Mouse (Mus musculus) c-Kit-positive CD71-positive TER-119-positive erythroid progenitor cells, embryonic 14.5 days (primary cell): ENCODE data around the gene Cnp.
"Not testable (repeated sequence)": the region's sequence is repeated elsewhere in the genome, so short reads cannot be mapped to it uniquely, and the experiment has no call there.

Experiments used
- DNase-seq: peaks from one replicate; pipeline ENCODE4 v3.0.0-alpha.2; 2013; ENCODE audit warnings: low spot score

The Cnp gene

GRCm38 (mm10) chr11:100592346-100593046, 17.8 kb downstream of the Cnp start:
- no peak for DNase-seq

GRCm38 (mm10) chr11:100594608-100595007, 19.9 kb downstream of the Cnp start:
- DNase-seq: no peak

- DNase-seq: no peak
Observed at GRCm38 (mm10) chr11:100595533-100595932, 20.8 kb downstream of the Cnp start.

- no peak for DNase-seq
Observed at GRCm38 (mm10) chr11:100598074-100598473, 23.4 kb downstream of the Cnp start.

GRCm38 (mm10) chr11:100601372-100601771, 26.7 kb downstream of the Cnp start:
- no peak for DNase-seq

- DNase-seq: no peak
Observed at GRCm38 (mm10) chr11:100603155-100603554, 28.5 kb downstream of the Cnp start.

- no peak for DNase-seq
Observed at GRCm38 (mm10) chr11:100603813-100604212, 29.1 kb downstream of the Cnp start.

- DNase-seq: no peak
Observed at GRCm38 (mm10) chr11:100604321-100605005, 29.8 kb downstream of the Cnp start.

- no peak for DNase-seq
Observed at GRCm38 (mm10) chr11:100605451-100605850, 30.7 kb downstream of the Cnp start.

GRCm38 (mm10) chr11:100607121-100607520, 32.4 kb downstream of the Cnp start:
- DNase-seq: no peak

- no peak for DNase-seq
Observed at GRCm38 (mm10) chr11:100608796-100609195, 34.1 kb downstream of the Cnp start.

- no peak for DNase-seq
Observed at GRCm38 (mm10) chr11:100609355-100609996, 34.8 kb downstream of the Cnp start.

GRCm38 (mm10) chr11:100609997-100610680, 35.4 kb downstream of the Cnp start:
- no peak for DNase-seq

- no peak for DNase-seq
Observed at GRCm38 (mm10) chr11:100611627-100612026, 36.9 kb downstream of the Cnp start.

GRCm38 (mm10) chr11:100613241-100613640, 38.5 kb downstream of the Cnp start:
- no peak for DNase-seq

- DNase-seq: no peak
Observed at GRCm38 (mm10) chr11:100616332-100616731, 41.6 kb downstream of the Cnp start.

GRCm38 (mm10) chr11:100616836-100617235, 42.1 kb downstream of the Cnp start:
- DNase-seq: not testable (repeated sequence)

- DNase-seq: no peak
Observed at GRCm38 (mm10) chr11:100617480-100617879, 42.8 kb downstream of the Cnp start.

GRCm38 (mm10) chr11:100618761-100619484, 44.2 kb downstream of the Cnp start, which contains the start of gene Nkiras2:
TSS of gene Nkiras2 (plus strand) at chr11:100619244.
- peak; percentile 56 for DNase-seq

GRCm38 (mm10) chr11:100619485-100619975, 44.8 kb downstream of the Cnp start:
- DNase-seq: peak; percentile 87

- DNase-seq: no peak
Observed at GRCm38 (mm10) chr11:100619982-100620381, 45.3 kb downstream of the Cnp start, which contains the start of gene Dnajc7. TSS of gene Dnajc7 (minus strand) at chr11:100620168.
